Mouse (Mus musculus): ENCODE data around the gene Ckmt2.

GRCm38 (mm10) chr13:91911211-91911610 lies 34.5 kb upstream of the Ckmt2 start:
- no peak for TF ChIP-seq CTCF (IDR thresholded peaks at IDR 0.05; ENCODE audit: control insufficient read depth, insufficient read depth, insufficient replicate concordance, low read depth, low read length)
- no peak for TF ChIP-seq POLR2A (IDR thresholded peaks at IDR 0.05; ENCODE audit: control insufficient read depth, low read depth, low read length)
